Mouse (Mus musculus) embryo, embryonic 11.5 days (tissue): ENCODE data around the gene Pnldc1.

ENCODE experiments used
- DNase-seq: peaks from one replicate; pipeline ENCODE4 v3.0.0-alpha.2; 2012; ENCODE audit warnings: low read depth, low spot score

Pnldc1 gene

DNA sequence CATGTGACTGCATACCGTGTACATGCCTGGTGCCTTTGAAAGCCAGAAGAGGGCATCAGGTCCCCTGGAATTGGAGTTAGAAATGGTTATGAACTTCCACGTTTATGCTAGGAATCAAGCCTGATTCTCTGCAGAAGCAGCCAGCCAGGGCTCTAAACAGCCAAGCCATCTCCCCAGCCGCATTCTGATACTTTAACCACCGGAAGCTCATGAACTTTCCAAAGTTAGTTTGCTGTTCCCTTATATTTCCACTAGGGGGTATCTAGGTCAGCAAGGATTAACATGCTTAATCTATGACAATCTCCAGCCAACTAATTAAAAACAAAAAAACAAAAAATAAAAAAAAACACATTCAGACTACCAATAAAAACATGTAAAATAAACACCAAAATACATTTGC, 52.0 kb downstream of the Pnldc1 start:
- DNase-seq = no peak

DNA sequence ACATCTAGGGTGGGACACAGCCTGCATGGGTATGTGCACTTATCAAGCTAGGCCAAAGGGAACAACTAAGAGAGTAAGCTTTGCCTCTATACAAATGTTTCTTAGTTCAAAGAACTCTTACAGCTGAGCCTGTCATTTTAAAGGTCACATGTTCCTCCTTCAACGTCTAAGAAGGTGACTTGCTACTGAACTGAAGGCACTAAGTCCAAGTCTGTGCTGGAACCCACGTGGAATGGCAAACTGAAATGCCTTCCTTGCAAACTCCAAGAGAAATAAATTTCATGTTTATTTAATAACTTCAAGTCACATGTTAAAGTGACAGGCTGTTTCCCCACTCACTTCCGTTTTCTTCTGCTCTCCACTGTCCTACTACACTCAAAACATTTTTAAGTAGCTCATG, 52.6 kb downstream of the Pnldc1 start:
- no peak for DNase-seq

DNA sequence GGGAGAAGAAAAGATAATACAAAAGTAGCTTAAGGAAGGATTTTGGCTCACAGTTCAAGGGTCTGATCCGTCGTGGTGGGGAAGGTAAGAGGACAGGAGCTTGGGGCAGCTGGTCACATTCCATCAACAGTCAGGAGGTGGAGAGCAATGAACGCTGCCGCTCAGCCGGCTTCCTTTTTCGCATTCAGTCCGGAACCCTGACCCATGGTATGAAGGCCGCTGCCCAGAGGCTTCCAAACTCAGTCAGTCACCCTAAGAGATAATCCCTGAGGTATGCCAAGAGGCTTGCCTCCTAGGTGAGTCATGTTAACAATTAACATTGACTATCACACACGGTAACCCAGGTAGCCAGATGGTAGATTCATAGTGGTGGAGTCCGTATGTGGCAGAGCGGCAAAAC, 55.6 kb downstream of the Pnldc1 start:
- DNase-seq = no peak

GRCm38 (mm10) chr17:12853821-12854220, 56.2 kb downstream of the Pnldc1 start:
- DNase-seq = no peak

DNA sequence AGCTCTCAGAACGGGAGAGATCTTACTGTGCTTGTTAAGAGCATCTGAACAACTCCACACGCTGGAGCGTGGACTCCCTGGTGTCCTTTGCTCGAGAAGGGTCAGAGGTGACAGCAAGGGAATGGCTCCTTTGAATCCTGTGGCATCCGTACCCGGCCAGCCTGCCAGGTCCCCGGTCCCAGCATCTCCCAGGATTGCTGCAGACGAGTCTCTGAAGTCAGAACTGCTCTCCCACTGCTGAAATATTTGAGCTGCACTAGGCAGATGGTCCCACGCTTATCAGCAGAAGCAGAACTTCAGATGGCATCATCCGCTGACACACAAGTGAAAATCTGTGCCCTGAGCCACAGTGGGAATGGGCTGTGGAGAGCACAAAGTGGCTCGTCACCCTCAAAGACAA, 58.3 kb downstream of the Pnldc1 start:
- no peak for DNase-seq

- no peak for DNase-seq
Observed at GRCm38 (mm10) chr17:12849778-12850382, 60.1 kb downstream of the Pnldc1 start.

DNA sequence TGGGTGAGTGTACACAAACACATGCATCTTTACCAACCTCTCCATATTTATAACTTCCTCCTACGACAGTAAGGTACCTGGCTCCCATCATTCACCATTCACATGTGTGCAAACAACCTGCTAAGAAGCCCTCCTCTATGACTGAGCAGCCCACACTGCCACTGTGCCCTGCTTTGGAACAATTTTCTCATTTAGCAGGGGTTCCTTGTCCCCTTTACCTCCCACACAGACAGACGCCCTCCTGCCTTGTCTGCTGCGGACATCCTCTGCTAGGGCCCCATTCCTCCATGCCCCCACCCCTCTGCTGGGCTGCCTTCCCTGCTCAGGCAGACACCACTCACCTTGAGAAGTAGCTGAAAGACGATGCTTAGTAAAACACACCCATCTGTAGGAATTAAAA, 62.3 kb downstream of the Pnldc1 start:
- DNase-seq = no peak

GRCm38 (mm10) chr17:12846474-12846873, 63.6 kb downstream of the Pnldc1 start:
- no peak for DNase-seq

DNA sequence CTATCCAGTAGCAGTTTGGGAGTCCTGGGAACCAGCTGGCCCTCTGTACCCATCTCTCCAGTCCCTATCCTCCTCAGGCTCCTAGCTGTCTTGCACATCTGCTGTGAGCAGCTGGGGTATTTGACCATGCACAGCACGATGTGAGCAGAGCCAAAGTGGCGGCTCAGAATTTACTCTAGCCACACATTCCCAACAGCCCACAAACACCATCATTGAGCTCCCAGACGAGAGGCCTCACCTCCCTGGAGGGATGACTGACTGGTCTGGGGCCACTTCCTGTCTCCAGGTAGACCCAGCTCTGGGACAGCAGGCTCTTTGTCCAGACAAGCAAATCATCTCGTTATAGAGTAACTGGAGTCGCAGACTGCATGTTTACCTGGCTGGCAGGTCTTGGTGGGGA, 64.2 kb downstream of the Pnldc1 start:
- no peak for DNase-seq

DNA sequence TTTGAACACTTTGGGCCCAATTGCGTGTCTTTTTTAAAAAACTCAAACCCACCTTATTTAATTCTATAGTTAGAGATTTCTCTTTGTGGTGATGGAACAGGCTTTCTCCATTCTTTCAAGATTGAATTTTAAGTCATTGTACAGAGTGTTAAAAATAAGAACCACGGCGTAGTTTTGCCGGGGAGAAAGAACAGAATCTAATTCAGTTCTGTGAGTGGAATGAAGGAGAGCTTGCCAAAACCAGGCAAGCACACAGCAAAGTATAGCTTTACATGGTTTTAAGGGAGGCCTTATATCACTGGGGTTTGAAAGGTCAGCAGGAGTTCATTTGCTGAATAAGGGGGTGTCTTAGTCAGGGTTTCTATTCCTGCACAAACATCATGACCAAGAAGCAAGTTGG, 65.5 kb downstream of the Pnldc1 start:
- no peak for DNase-seq

DNA sequence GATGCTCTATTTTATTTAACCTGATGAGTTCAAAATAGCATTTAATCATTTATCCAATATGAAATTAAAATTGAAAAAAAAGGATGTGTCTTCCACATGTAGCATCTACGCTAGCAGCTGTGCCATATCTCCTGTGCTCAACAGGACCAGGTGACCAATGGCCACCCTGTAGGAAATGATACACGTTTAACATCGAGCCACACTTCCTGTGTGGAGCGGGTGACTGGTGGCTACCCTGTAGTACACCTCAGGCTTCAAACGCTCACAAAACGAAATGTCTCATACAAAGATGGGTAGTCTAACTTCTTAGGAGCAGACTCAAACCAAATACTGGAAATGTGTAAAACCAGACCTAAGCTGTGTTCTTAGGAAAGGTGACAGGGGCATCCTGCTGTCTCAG, 66.2 kb downstream of the Pnldc1 start:
- no peak for DNase-seq

DNA sequence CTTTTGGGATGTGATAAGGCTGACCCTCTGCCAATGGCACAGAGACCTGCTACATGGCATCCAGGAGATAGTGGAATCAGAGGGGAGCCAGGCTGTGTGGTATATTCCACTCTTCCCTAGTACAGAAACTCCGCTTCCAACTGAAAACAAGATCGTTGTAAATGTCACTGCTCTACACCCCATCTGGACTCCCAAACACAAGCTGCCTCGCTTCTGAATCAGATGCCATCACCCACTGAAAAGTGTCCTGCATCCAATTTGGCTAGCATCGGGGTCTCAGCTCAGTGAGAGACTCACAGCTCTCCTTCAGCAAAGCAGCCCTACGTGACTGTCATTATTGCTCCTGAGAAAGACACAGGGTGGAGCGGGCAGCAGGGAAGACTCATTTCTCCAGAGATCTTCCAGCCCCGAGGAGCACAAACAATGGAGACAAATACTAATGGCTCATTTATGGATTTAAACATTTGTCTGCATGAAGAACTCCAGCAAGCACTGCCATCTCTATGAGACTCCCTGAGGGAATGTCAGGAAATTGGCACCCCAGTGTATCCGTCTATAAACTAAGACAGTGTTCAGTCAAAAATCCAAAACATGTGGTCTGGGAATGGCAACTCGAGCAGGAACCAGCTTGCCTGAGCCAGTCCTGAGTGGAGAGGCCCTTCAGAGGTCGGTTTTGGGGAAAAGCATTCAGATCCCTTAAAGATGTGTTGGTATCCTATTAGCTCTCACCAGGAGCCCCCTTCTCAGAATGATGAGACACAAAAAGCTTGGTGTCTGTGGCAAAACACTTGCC, 70.4 kb downstream of the Pnldc1 start:
- DNase-seq = no peak
